Mouse (Mus musculus): ENCODE measurements around the gene Vps52.

Gene Vps52

GRCm38 (mm10) chr17:33943454-33943853, 12.2 kb upstream of the Vps52 start:
- DNase-seq, result no peak

- no peak for DNase-seq
These were observed 8.1 kb upstream of the Vps52 start for GRCm38 (mm10) chr17:33947430-33948089.

DNA sequence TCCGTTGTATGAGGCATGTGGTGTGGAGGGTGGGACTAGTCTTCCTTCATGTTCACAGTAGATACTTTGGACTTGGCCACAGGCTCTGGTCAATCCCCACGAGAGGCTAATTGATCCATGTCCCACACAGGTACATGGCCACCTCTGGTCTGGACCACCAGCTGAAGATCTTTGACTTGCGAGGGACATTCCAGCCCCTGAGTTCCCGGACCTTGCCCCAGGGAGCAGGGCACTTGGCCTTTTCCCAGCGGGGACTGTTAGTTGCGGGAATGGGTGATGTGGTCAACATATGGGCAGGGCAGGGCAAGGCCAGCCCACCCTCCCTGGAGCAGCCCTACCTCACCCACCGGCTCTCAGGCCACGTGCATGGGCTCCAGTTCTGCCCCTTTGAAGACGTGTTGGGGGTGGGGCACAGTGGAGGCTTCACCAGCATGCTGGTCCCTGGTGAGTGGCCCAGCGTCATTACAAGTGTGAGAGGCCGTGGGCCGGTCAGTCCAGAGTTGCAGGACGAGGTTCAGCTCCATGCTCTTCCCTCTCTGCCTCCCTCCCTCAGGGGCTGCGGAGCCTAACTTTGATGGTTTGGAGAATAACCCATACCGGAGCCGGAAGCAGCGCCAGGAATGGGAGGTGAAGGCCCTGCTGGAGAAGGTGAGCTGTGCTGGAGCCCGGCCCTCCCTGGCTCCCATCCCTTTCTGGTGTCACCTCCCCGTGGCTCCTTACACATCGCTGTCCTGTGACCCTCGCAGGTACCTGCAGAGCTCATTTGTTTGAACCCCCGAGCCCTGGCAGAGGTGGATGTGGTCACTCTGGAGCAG, 7.3 kb upstream of the Vps52 start:
- DNase-seq, result no peak

DNA sequence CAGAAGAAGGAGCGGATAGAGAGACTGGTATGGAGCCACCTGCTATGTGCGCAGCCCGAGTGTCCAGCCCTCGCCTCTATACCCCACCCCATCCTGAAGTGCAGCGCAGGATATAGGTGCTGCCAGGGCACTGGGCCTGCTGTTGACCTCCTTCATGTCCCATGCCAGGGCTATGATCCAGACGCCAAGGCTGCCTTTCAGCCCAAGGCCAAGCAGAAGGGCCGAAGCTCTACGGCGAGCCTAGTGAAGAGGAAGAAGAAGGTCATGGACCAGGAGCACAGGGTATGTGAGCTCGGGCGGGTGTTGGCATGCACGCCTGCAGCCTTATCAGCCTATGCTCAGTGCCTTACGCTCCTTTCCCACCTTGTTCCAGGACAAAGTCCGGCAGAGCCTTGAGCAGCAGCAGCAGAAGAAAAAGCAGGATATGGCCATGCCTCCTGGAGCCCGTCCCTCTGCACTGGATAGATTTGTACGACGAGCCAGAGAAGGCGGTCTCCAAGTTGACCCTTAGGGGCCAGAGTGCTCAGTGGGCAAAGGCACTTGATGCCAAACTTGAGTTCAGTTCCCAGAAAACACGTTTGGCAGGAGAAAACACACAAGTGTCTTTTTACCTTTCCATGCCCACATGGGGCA, 6.6 kb upstream of the Vps52 start:
- no peak for DNase-seq

DNA sequence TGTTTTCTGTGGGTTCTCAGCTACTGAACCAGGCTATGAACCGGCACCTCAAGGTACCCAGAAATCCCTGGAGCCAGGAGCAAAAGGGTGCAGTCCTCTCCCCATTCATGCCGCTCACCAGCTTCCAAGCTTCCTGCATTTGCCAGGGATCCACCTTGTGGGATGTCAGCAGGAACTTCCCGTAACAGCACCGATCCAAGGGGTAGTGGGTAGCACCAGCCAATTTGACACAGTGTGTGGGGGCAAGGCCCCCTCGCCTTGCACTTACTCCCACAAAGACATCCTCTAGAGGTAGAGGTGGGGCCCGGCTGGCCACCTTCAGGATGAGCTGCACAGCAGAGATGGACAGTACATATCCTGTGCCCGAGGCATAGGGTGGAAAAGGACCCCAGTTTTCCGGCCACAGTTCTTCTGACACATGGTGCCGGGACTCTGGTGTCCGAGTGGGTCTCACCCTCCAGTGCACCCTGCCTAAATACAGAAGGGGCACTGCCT, 5.4 kb upstream of the Vps52 start:
- no peak for DNase-seq

DNA sequence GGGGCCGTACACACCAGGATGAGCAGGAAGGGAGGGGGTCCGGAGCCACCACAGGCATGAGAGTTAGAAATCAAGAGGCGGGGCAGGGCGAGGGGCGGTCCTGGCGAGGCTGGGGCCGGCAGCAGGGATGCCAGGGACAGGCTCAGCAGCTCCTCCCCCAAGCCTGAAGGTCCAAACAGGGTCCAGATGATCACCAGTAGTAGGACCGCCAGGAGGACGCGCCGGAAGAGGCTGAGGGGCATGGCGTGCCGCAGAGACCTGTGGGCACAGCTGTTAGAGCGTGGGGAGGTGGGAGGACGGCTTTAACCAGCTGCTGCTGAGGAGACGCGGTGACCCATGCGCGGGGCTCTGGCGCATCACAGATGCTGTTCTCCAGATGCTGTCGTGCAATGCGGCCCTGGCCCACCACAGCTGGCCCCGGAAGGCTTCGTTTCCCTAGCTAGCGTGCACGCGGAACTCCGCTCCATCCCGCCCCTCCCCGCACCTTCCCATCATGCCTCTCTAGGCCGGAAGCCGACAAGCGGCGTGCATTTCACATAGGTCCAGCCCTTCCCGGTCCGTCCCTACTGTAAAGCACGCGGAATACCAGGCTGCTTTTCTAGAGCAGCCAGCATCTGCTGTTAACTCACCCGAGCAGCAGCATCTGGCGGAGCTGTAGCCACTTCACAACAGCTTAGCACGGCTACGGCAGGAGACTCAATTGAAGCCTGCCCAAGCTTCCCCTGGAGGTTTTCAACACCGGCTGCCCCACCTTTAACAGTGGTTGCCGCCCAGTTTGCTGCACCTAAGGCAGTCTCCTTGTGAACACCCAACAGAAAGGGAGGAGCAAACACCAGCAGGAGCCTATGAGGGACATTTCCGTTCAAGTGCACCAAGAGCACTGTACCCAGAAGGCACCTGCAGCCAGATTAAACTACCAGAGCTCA, 4.3 kb upstream of the Vps52 start, which contains the start of gene B3galt4:
TSS of gene B3galt4 (minus strand) at position 468 of the 926 bp plus-strand sequence.
- peak; percentile 81 to 90 for DNase-seq

- peak in 1 of 2 experiments; percentile 4 for DNase-seq
These were observed 3.6 kb upstream of the Vps52 start for GRCm38 (mm10) chr17:33952015-33952414.

- no peak for DNase-seq
These were observed 2.7 kb upstream of the Vps52 start for GRCm38 (mm10) chr17:33952879-33953278.

DNA sequence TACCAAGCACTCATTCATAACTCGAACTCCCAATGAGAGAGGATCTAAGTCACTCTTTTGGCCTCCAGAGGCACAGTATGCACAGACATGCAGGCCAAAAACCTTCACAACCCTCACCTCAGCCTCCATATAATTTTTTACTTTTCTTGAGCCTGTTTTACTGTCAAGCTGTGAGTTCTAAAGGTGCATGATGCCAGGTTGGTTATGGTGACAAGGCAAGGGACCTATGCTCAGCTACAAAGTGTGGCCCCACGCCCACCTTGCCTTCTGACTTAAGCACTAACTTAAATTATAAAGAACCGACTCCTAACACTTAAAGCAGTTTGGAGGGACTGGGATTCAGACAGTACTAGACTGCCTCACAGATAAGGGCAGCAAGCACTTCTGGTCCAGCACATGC, 2.3 kb upstream of the Vps52 start:
- DNase-seq, result no peak

- no peak for DNase-seq
These were observed 1.5 kb upstream of the Vps52 start for GRCm38 (mm10) chr17:33953961-33954565.

GRCm38 (mm10) chr17:33954646-33955554, 712 bp upstream of the Vps52 start:
- DNase-seq, result no peak

- no peak for DNase-seq
These were observed 724 bp downstream of the Vps52 start for GRCm38 (mm10) chr17:33956336-33956735.

DNA sequence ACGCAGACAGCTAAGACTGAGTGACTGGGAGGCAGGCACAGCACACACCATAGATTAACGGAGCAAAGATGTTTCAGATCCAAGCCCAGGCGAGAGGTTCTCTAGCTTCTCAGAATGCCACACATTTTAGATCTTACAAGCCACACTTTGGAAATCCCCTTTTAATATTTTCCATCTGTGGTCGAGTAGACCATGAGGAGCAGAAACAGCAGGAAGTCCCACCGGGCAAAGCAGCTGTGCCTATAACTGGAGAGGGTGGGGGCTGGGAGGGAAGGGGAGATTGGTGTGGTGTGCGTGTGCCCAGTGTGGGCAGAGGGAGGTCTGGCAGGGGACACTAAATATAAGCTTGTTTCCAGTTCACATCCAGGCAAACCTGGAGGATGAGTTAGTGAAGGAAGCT, 1.9 kb downstream of the Vps52 start:
- no peak for DNase-seq

DNA sequence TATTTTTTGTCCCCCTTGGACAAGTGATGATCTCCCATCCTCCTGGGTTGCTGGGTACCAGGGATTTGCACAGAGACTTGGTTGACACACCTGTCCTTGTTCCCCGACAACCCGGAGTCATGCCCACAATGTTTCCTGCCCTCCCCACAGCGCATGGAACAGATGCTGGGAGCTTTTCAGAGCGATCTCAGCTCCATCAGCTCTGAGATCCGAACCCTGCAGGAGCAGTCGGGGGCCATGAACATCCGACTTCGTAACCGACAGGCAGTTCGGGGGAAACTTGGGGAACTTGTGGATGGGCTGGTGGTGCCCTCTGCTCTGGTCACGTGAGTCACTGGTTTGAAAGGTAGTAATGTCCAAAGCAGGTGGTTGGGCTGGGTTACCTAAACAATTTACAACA, 2.8 kb downstream of the Vps52 start:
- no peak for DNase-seq

GRCm38 (mm10) chr17:33959135-33959534, 3.5 kb downstream of the Vps52 start:
- no peak for DNase-seq

DNA sequence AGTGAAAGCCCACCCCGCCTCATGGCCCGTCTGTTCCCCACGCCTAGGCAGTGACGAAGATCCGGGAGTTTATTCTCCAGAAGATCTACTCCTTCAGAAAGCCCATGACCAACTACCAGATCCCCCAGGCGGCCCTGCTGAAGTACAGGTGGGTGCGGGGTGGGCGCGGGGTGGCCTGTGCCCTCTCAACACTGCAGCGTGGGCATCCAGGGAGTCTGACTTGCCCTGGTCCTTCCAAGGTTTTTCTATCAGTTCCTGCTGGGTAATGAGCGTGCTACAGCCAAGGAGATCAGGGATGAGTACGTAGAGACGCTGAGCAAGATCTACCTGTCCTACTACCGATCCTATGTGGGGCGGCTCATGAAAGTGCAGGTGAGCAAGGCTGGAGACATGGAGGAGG, 4.3 kb downstream of the Vps52 start:
- DNase-seq, result no peak

DNA sequence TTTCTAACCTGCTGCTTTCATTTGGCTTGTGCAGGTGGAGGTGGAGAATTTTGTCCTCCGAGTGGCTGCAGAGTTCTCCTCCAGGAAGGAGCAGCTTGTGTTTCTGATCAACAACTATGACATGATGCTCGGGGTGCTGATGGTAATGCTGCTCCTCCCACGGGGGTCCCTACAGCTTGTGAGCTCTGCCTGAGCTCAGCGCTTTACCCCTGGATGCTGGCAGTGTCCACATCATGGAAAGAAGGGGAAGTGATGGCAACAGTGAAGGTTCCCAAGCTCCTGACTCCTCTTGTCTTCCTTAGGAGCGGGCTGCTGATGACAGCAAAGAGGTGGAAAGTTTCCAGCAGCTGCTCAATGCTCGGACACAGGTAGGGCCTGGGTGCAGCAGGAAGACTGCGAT, 7.3 kb downstream of the Vps52 start:
- no peak for DNase-seq

DNA sequence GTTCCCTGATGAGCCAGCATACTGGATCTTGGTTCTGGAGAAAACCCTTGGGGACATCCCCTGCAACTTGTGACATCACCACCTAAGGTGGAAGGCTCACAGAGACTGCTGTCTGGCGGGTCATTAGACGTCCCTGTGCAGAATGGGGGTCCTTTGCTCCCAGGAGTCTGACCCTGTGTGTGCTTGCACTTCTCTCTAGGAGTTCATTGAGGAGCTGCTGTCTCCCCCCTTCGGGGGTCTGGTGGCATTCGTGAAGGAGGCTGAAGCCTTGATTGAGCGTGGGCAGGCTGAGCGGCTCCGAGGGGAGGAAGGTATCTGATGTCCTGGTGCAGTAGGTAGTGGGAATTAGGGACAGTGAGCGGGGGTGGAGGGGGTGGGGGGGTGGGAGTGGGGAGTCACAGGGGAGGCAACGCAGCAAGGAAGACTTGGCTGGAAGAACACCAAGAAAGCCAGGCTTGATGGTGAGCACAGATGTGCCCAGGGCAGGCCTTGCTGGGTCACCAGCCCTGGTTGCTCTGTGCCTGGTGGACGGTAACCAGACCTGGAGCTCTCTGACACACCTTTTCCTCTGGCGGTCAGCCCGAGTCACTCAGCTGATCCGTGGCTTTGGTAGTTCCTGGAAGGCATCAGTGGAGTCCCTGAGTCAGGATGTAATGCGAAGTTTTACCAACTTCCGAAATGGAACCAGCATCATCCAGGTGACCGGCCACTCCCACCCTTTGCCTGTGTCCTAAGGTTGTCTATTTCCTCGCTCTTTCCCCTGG, 9.7 kb downstream of the Vps52 start:
- DNase-seq, result no peak

- DNase-seq, result no peak
These were observed 10.4 kb downstream of the Vps52 start for GRCm38 (mm10) chr17:33965846-33966550.
